Mouse (Mus musculus) hindbrain, postnatal 0 days (tissue): ENCODE results near the gene Brinp1. TPM values are rescaled to one million over a fixed set of nuclear protein-coding genes. Genes with fewer than 3 reads are reported as not detected.

Source experiments
- ATAC-seq: fragments of 200-750 bp; cut with Nextera tagmentation; 2 replicates; pipeline ENCODE4 v1.8.0; 2017; ENCODE audit warnings: mild to moderate bottlenecking, moderate TSS enrichment, moderate library complexity
- DNase-seq: peaks from one replicate; pipeline ENCODE4 v3.0.0-alpha.2; 2015; ENCODE audit warnings: low spot score
- H3K27ac ChIP-seq: fragments of 300-500 bp; sonication (generic); 2 replicates; pipeline ENCODE4 v1.5.1; 2014; ENCODE audit warnings: mild to moderate bottlenecking
- H3K27me3 ChIP-seq: fragments of 300-500 bp; sonication (generic); 2 replicates; pipeline ENCODE4 v1.6.1; 2014; ENCODE audit warnings: low read length, mixed read lengths; ENCODE audit not compliant: insufficient read depth
- H3K36me3 ChIP-seq: fragments of 300-500 bp; sonication (generic); 2 replicates; pipeline ENCODE4 v1.6.1; 2014; ENCODE audit warnings: low read length, mixed read lengths; ENCODE audit not compliant: insufficient read depth
- H3K4me1 ChIP-seq: fragments of 300-500 bp; sonication (generic); 2 replicates; pipeline ENCODE4 v1.6.1; 2014; ENCODE audit warnings: antibody characterized with exemption, low read length, mixed read lengths; ENCODE audit not compliant: insufficient read depth
- H3K4me2 ChIP-seq: fragments of 300-500 bp; sonication (generic); 2 replicates; pipeline ENCODE4 v1.6.1; 2014; ENCODE audit warnings: low read depth, mild to moderate bottlenecking, low read length, moderate library complexity, mixed read lengths
- H3K4me3 ChIP-seq: fragments of 300-500 bp; sonication (generic); 2 replicates; pipeline ENCODE4 v1.5.1; 2014; ENCODE audit warnings: low read length
- H3K9ac ChIP-seq: fragments of 300-500 bp; sonication (generic); replicated peaks from 2 replicates; pipeline ENCODE4 v1.6.1; 2014; ENCODE audit warnings: mild to moderate bottlenecking, low read length, moderate library complexity, mixed read lengths
- H3K9me3 ChIP-seq: fragments of 300-500 bp; sonication (generic); 2 replicates; pipeline ENCODE4 v1.6.1; 2016; ENCODE audit warnings: low read length, mixed read lengths
- CTCF ChIP-seq: IDR thresholded peaks from 2 replicates; pipeline ENCODE4 v1.5.1; 2016; ENCODE audit warnings: antibody characterized with exemption, control low read depth, low read depth
- WGBS: fragments of 180-500 bp; shearing (Covaris S2); extraction: QIAGEN DNeasy Blood & Tissue Kit; methylation state at CpG from one replicate; pipeline ENCODE4 v1.1.7; 2014; 5-methylcytosine and 5-hydroxymethylcytosine counted together
- polyA plus RNA-seq: library from polyadenylated mRNA; unstranded; fragments of >200 nt; fragmentation: Nextera tagmentation; extraction: Ambion mirVana; gene quantifications from 2 replicates; pipeline ENCODE4 v1.2.1, GENCODE M21; 2015
- total RNA-seq: library from RNA; depleted of rRNA; stranded (reverse); fragments of >200 nt; gene quantifications from 2 replicates; pipeline ENCODE4 v1.2.3, GENCODE M21; 2014

Brinp1 gene
- total and polyA plus RNA-seq, 2 experiments from 2014 or later = 80.5 to 127 TPM

GRCm38 (mm10) chr4:68942938-68943337 lies 11.3 kb downstream of the Brinp1 start:
- no peak for ATAC-seq
- Histone ChIP-seq H3K4me2 (no peak overlapping the region), H3K36me3 (no peaks in the 10 kb centered on the region), H3K9me3 (no peaks in the 10 kb centered on the region), H3K4me3 (no peak overlapping the region), H3K27ac (no peak overlapping the region), H3K4me1 (no peaks in the 10 kb centered on the region; the same call in 1 of the 2 replicates), H3K9ac (no peak overlapping the region), H3K27me3 (no peaks in the 10 kb centered on the region)
- DNase-seq = no peak
- no peak for TF ChIP-seq CTCF
- WGBS = 88% methylated on average over 2 of the region's 2 CpGs

- no peaks in the 10 kb centered on the region for H3K9me3 ChIP-seq
- no peak overlapping the region for H3K9ac ChIP-seq
- H3K4me1 ChIP-seq = no peaks in the 10 kb centered on the region
- H3K4me2 ChIP-seq = no peak overlapping the region
- no peaks in the 10 kb centered on the region for H3K36me3 ChIP-seq
- H3K4me3 ChIP-seq = no peak overlapping the region
- 71% methylated on average over 3 of the region's 3 CpGs for WGBS
- H3K27me3 ChIP-seq = no peaks in the 10 kb centered on the region
- TF ChIP-seq CTCF = no peak
- DNase-seq (no peak), ATAC-seq (no peak)
- H3K27ac ChIP-seq = no peak overlapping the region
Observed at GRCm38 (mm10) chr4:68930022-68930421, 24.2 kb downstream of the Brinp1 start.

GRCm38 (mm10) chr4:68926091-68926490 lies 28.1 kb downstream of the Brinp1 start:
- no peak overlapping the region for H3K4me3 ChIP-seq
- no peak overlapping the region for H3K4me2 ChIP-seq
- H3K9me3 ChIP-seq = no peaks in the 10 kb centered on the region
- WGBS = 59% methylated on average over 2 of the region's 2 CpGs
- no peak for TF ChIP-seq CTCF
- no peak overlapping the region for H3K27ac ChIP-seq
- DNase-seq = no peak
- H3K4me1 ChIP-seq = no peaks in the 10 kb centered on the region
- no peak for ATAC-seq
- H3K27me3 ChIP-seq = no peaks in the 10 kb centered on the region
- H3K9ac ChIP-seq = no peak overlapping the region
- no peaks in the 10 kb centered on the region for H3K36me3 ChIP-seq

DNA sequence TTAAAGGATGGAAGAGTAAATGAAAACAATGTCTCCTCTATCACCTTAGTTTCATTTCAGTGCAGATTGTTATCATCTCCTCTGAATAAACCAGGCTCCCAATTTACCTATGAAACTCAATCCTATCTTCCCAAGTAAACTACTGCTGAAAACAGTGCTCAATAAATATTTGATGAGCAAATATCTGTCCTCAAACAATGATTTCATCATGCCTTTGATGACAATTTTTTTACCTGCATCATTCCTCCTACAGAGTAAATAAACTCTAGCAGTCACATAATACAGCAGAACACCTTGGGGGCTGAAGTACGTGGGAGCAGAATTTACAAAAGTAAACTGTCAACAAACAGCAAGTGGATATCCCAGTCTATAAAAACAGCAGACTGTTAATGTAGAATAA lies 31.3 kb downstream of the Brinp1 start:
- 83% methylated on average over 1 of the region's 1 CpGs for WGBS
- Histone ChIP-seq H3K4me3 (no peak overlapping the region), H3K4me1 (no peaks in the 10 kb centered on the region), H3K27ac (no peak overlapping the region), H3K27me3 (no peaks in the 10 kb centered on the region), H3K36me3 (no peaks in the 10 kb centered on the region), H3K9me3 (no peaks in the 10 kb centered on the region), H3K9ac (no peak overlapping the region), H3K4me2 (no peak overlapping the region)
- no peak for TF ChIP-seq CTCF
- no peak for DNase-seq
- no peak for ATAC-seq

DNA sequence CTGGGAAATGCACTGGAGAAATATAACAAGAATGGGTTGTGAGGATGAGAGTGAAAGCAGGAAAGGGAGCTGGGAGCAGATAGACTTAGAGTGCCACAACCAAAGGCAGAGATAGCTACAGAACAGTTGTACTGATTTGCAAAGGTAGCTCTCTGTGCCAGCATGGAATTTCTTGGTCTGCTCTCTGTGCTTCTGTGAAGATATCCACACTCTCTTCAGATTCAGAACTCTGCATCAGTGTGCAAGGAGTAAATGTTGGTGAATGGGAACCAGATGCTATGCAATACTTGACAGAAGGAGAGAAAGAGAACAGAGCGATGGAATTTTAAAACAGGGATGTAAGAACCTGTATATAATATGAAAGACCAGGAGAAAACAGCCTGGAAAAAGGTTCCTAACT lies 31.7 kb downstream of the Brinp1 start:
- WGBS = 89% methylated on average over 1 of the region's 1 CpGs
- Histone ChIP-seq H3K4me2 (no peak overlapping the region), H3K27ac (no peak overlapping the region), H3K36me3 (no peaks in the 10 kb centered on the region), H3K4me1 (no peaks in the 10 kb centered on the region), H3K9ac (no peak overlapping the region), H3K27me3 (no peaks in the 10 kb centered on the region), H3K4me3 (no peak overlapping the region), H3K9me3 (no peaks in the 10 kb centered on the region)
- DNase-seq (no peak), ATAC-seq (no peak)
- no peak for TF ChIP-seq CTCF

DNA sequence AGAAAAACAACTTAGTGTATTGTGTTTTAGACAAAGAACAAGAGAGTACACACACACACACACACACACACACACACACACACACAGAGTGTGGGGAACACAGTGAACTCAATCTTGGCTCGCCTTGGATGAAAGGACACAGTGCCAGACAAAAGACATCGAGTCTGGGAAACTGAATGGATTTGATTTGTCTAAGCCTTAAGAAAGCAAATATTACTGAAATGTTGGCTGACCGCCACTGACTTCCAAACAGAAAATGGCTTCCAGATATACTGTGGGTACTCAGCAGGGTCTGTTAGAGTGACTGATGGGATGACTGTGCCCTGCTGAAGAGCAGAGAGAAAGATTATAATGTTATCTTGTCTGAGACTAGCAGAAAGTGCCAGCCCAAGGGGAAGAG lies 34.1 kb downstream of the Brinp1 start:
- no peak overlapping the region for H3K4me3 ChIP-seq
- no peak for TF ChIP-seq CTCF
- H3K4me1 ChIP-seq = no peaks in the 10 kb centered on the region
- WGBS = 54% methylated on average over 3 of the region's 3 CpGs
- H3K4me2 ChIP-seq = no peak overlapping the region
- DNase-seq = no peak
- no peak for ATAC-seq
- no peaks in the 10 kb centered on the region for H3K36me3 ChIP-seq
- H3K27ac ChIP-seq = no peak overlapping the region
- H3K27me3 ChIP-seq = no peaks in the 10 kb centered on the region
- no peak overlapping the region for H3K9ac ChIP-seq
- no peaks in the 10 kb centered on the region for H3K9me3 ChIP-seq

GRCm38 (mm10) chr4:68910942-68911341 lies 43.3 kb downstream of the Brinp1 start:
- no peak for DNase-seq
- Histone ChIP-seq H3K27me3 (no peaks in the 10 kb centered on the region), H3K27ac (no peak overlapping the region), H3K9ac (no peak overlapping the region), H3K4me1 (peaks cover 3% of the 10 kb centered on the region; the same call in 1 of the 2 replicates), H3K9me3 (no peaks in the 10 kb centered on the region), H3K4me2 (no peak overlapping the region), H3K4me3 (no peak overlapping the region), H3K36me3 (no peaks in the 10 kb centered on the region)
- WGBS = 55% methylated on average over 3 of the region's 3 CpGs
- ATAC-seq = no peak
- TF ChIP-seq CTCF = no peak
